8 mouse cellular contexts compared by ENCODE assay signal in genomic region chr2:123312277-123312617, GRCm38 (mm10).
A peak's percentile ranks its signal among the peaks of the same experiment; 100 is the strongest.
DNase-seq lines count a peak whose midpoint lies in the region; ATAC-seq lines count a peak whose summit lies in the region.

No protein-coding gene starts in this region.

- no peaks in the 10 kb centered on the region for H3K27me3 ChIP-seq in embryonic facial prominence, embryonic 14.5 days (replicated peaks; ENCODE audit: control insufficient read depth, insufficient read depth, low read length)
- H3K27me3 ChIP-seq in heart, embryonic 10.5 days (ENCODE audit: insufficient read depth, poor library complexity, severe bottlenecking): no peaks in the 10 kb centered on the region
- no peaks in the 10 kb centered on the region for H3K27me3 ChIP-seq in kidney, embryonic 16.5 days (ENCODE audit: insufficient read depth, low read length)
- H3K27me3 ChIP-seq in limb, embryonic 13.5 days: 0 out of 2 replicates have a peak, but pooled peaks cover 4% of the 10 kb centered on the region

- no peaks in the 10 kb centered on the region for H3K9me3 ChIP-seq in embryonic facial prominence, embryonic 14.5 days (ENCODE audit: control insufficient read depth, low read length)
- no peaks in the 10 kb centered on the region for H3K9me3 ChIP-seq in heart, embryonic 10.5 days
- H3K9me3 ChIP-seq in kidney, embryonic 16.5 days (ENCODE audit: low read length): no peaks in the 10 kb centered on the region
- H3K9me3 ChIP-seq in limb, embryonic 13.5 days: no peaks in the 10 kb centered on the region

- H3K4me1 ChIP-seq in embryonic facial prominence, embryonic 14.5 days (ENCODE audit: control insufficient read depth, insufficient read depth, low read length): no peaks in the 10 kb centered on the region
- H3K4me1 ChIP-seq in heart, embryonic 10.5 days: no peaks in the 10 kb centered on the region
- no peaks in the 10 kb centered on the region for H3K4me1 ChIP-seq in kidney, embryonic 16.5 days (ENCODE audit: insufficient read depth, low read length)
- no peaks in the 10 kb centered on the region for H3K4me1 ChIP-seq in limb, embryonic 13.5 days

- peak; percentile 1 to 2 for DNase-seq in B cell, adult 2 months
- peak; percentile 61 to 71 for DNase-seq in adrenal gland, postnatal 36 days
- DNase-seq in embryonic facial prominence, embryonic 14.5 days (ENCODE audit: low spot score): peak; percentile 74
- peak; percentile 78 for DNase-seq in heart, embryonic 10.5 days (ENCODE audit: low spot score)
- peak; percentile 78 for DNase-seq in neural tube, embryonic 10.5 days (ENCODE audit: extremely low spot score, low spot score)
- DNase-seq in thymus, postnatal 0 days (ENCODE audit: low spot score): peak; percentile 31

- no peaks in the 10 kb centered on the region for H3K36me3 ChIP-seq in embryonic facial prominence, embryonic 14.5 days (ENCODE audit: control insufficient read depth, insufficient read depth, low read length)
- no peaks in the 10 kb centered on the region for H3K36me3 ChIP-seq in heart, embryonic 10.5 days
- no peaks in the 10 kb centered on the region for H3K36me3 ChIP-seq in kidney, embryonic 16.5 days (ENCODE audit: insufficient read depth, low read length)
- H3K36me3 ChIP-seq in limb, embryonic 13.5 days: no peaks in the 10 kb centered on the region

- no peak overlapping the region for H3K9ac ChIP-seq in embryonic facial prominence, embryonic 14.5 days (ENCODE audit: low read depth, low read length)
- H3K9ac ChIP-seq in kidney, embryonic 16.5 days (replicated peaks; ENCODE audit: low read length): no peak overlapping the region
- no peak overlapping the region for H3K9ac ChIP-seq in limb, embryonic 13.5 days

- H3K27ac ChIP-seq in embryonic facial prominence, embryonic 14.5 days (replicated peaks; ENCODE audit: low read depth, low read length): no peak overlapping the region
- H3K27ac ChIP-seq in heart, embryonic 10.5 days: no peak overlapping the region
- no peak overlapping the region for H3K27ac ChIP-seq in kidney, embryonic 16.5 days (ENCODE audit: low read length)
- H3K27ac ChIP-seq in limb, embryonic 13.5 days: no peak overlapping the region

- ATAC-seq in embryonic facial prominence, embryonic 14.5 days (ENCODE audit: low read depth): peak; percentile 70; the same call in 1 of the 2 replicates
- peak; percentile 88; the same call in 1 of the 2 replicates for ATAC-seq in kidney, embryonic 16.5 days (ENCODE audit: low FRiP score, low TSS enrichment)
- ATAC-seq in limb, embryonic 13.5 days (ENCODE audit: low FRiP score, low read depth): peak; percentile 59; the same call in 1 of the 2 replicates

- H3K4me3 ChIP-seq in embryonic facial prominence, embryonic 14.5 days (ENCODE audit: low read depth, low read length): no peak overlapping the region
- no peak overlapping the region for H3K4me3 ChIP-seq in heart, embryonic 10.5 days
- H3K4me3 ChIP-seq in kidney, embryonic 16.5 days (ENCODE audit: low read length): no peak overlapping the region
- H3K4me3 ChIP-seq in limb, embryonic 13.5 days: no peak overlapping the region

- 17% methylated on average over 8 of the region's 8 CpGs for WGBS in embryonic facial prominence, embryonic 14.5 days
- 19% methylated on average over 8 of the region's 8 CpGs for WGBS in heart, embryonic 10.5 days
- 15% methylated on average over 8 of the region's 8 CpGs for WGBS in kidney, embryonic 16.5 days
- WGBS in limb, embryonic 13.5 days: 13% methylated on average over 8 of the region's 8 CpGs

- no peak overlapping the region for H3K4me2 ChIP-seq in embryonic facial prominence, embryonic 14.5 days (ENCODE audit: low read depth, low read length)
- H3K4me2 ChIP-seq in kidney, embryonic 16.5 days (replicated peaks; ENCODE audit: low read depth, low read length): no peak overlapping the region
- no peak overlapping the region for H3K4me2 ChIP-seq in limb, embryonic 13.5 days (replicated peaks)

Comparison
In these comparisons a context has a peak if more than half of its experiments do, and no peak if none do; other contexts are left out.
1. DNase-seq: peak in every context shown above with its lines; median percentile 78 in heart, embryonic 10.5 days; 78 in neural tube, embryonic 10.5 days; 74 in embryonic facial prominence, embryonic 14.5 days; 66 in adrenal gland, postnatal 36 days; 31 in thymus, postnatal 0 days; 2 in B cell, adult 2 months.